Mouse (Mus musculus) kidney, adult 2 months (tissue): ENCODE measurements around the gene Med25.

ENCODE experiments used
- CTCF ChIP-seq: fragments of 200-500 bp; conservative IDR thresholded peaks from 2 replicates; pipeline ENCODE4 v1.5.1; 2011; ENCODE audit warnings: low read depth, mild to moderate bottlenecking, control low read depth, low read length, moderate library complexity, mixed read lengths; ENCODE audit not compliant: insufficient read depth, insufficient read length
- POLR2A ChIP-seq: fragments of 200-500 bp; IDR thresholded peaks from one replicate; pipeline ENCODE4 v1.6.1; 2011; ENCODE audit warnings: low read depth, low read length, control low read depth

DNA sequence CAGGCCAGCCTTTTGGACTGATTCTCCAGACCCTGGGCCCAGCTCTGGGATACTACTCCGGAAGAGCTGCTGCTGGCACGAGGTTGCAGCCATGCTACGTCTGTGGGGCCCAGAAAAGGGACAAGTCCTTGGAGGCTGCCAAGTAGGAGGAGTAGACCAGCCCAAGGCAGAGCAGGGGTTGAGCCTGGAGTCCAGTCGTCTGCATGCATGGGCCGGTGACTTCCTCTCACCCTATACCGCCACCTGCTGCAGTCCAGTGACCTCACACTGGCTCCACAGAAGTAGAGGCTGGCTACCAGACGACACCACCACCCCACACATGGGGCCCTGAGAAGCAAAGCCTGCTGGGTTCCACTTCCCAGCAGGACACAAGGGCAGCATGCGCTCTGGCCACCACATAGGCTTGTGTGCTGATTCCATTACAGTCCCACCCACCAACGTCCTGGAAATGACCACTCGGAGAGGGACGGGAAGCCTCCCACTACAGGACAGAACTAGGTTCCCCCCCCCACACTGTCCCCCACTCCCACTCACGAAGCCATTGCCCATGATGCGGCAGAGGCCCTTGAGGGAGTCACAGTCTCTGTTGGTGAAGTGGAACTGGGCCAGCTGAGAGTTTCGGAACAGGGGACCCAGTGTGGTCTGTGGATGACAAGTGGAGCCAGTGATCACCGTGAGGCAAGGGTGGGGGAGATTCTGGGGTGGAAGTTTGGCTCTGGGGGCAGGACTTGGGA, 26.1 kb downstream of the Med25 start:
- TF ChIP-seq CTCF: no peak; the same call in 1 of the 2 replicates
- no peak for TF ChIP-seq POLR2A
